Mouse (Mus musculus) urinary bladder, postnatal 25 days (tissue): ENCODE data around the gene Galnt6.
A peak's percentile ranks its signal among the peaks of the same experiment; 100 is the strongest.

ENCODE experiments used
- DNase-seq: peaks from one replicate; pipeline ENCODE4 v3.0.0; 2022; ENCODE audit warnings: low spot score

Galnt6 gene

GRCm38 (mm10) chr15:100654271-100654670 is 74.9 kb downstream of the Galnt6 start:
- DNase-seq = no peak

GRCm38 (mm10) chr15:100651610-100652009 is 77.6 kb downstream of the Galnt6 start:
- peak; percentile 67 for DNase-seq

GRCm38 (mm10) chr15:100650111-100650510 is 79.1 kb downstream of the Galnt6 start:
- no peak for DNase-seq

- DNase-seq = no peak
These were observed 83.0 kb downstream of the Galnt6 start for GRCm38 (mm10) chr15:100646161-100646560.

GRCm38 (mm10) chr15:100642451-100642850 is 86.7 kb downstream of the Galnt6 start:
- no peak for DNase-seq
